Mouse (Mus musculus) urinary bladder, postnatal 0 days (tissue): ENCODE measurements around the gene Mrps15. TPM values are rescaled to one million over a fixed set of nuclear protein-coding genes. Genes with fewer than 3 reads are reported as not detected.

Experiments used
- polyA plus RNA-seq: library from polyadenylated mRNA; unstranded; fragments of >200 nt; fragmentation: Nextera tagmentation; extraction: Ambion mirVana; gene quantifications from 2 replicates; pipeline ENCODE4 v1.2.1, GENCODE M21; 2015

Mrps15 gene
- 83.3 and 95.8 TPM in 2 replicates for polyA plus RNA-seq

DNA sequence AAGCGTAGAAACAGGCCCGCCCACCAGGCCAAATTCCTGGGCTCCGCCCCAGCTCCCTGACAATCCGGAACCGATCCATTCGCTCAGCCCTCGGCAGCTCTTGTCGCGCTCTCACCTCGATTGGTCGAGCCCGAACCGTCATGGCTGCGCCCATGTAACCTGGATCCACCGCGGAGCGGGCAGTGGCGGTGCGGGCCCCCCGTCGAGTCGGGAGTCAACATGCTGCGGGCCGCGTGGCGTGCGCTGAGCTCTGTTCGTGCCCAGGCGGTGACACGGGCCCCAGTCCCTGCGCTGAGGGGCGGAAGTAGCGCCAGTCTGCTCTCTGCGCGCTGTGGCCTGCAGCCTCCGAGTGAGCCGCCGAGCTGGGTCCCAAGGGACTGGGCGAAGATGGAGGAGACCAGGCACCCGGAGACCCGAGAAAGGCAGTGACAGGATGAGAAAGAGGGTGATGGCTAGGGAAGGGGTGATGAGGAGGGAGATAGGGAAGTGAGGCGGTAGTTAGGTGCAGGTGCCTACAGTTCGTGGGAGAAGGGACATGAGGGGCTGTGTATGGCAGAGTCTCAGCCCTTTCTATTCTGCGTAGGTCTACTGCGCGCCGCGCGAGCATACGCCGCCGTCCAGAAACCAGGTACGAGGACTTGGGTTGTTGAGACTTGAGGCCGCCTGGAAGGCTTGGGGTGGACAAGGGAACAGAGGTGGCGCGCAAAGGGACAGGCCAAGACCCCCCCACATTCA is at the start of gene Mrps15:
Mrps15 (plus strand) TSS at position 75 of the 735 bp plus-strand sequence.

GRCm38 (mm10) chr4:126024303-126024900 is 22.3 kb upstream of the Mrps15 start, which contains the start of gene Csf3r:
TSS of gene Csf3r (plus strand) at chr4:126024550.

GRCm38 (mm10) chr4:126058134-126058996 is 11.6 kb downstream of the Mrps15 start, which contains the start of gene Oscp1:
TSS of gene Oscp1 (plus strand) at chr4:126058565.

GRCm38 (mm10) chr4:126096464-126097111 is 49.9 kb downstream of the Mrps15 start, which contains the start of gene Lsm10:
TSS of gene Lsm10 (plus strand) at chr4:126096623.

GRCm38 (mm10) chr4:126103590-126104068 is 56.9 kb downstream of the Mrps15 start, which contains the start of gene Stk40:
TSS of gene Stk40 (plus strand) at chr4:126103957.

Other genes starting within 250 kb of the Mrps15 start
- gene Csf3r, start 22.4 kb upstream of the Mrps15 start, polyA plus RNA-seq, result 0.43 and 3.8 TPM in 2 replicates
- gene Oscp1, start 11.6 kb downstream of the Mrps15 start, polyA plus RNA-seq, result 5.0 and 6.0 TPM in 2 replicates
- gene Lsm10, start 49.7 kb downstream of the Mrps15 start, polyA plus RNA-seq, result 47.5 and 48.7 TPM in 2 replicates
- gene Stk40, start 57.0 kb downstream of the Mrps15 start, polyA plus RNA-seq, result 33.5 and 41.6 TPM in 2 replicates
- 58.3 and 65.5 TPM in 2 replicates for gene Eva1b, start 100.8 kb downstream of the Mrps15 start, polyA plus RNA-seq
- 8.4 and 12.0 TPM in 2 replicates for gene Sh3d21, start 116.6 kb downstream of the Mrps15 start, polyA plus RNA-seq
- 91.8 and 105 TPM in 2 replicates for gene Thrap3, start 155.8 kb downstream of the Mrps15 start, polyA plus RNA-seq
- gene Map7d1, start 209.4 kb downstream of the Mrps15 start, polyA plus RNA-seq, result 26.5 and 29.6 TPM in 2 replicates
- 79.0 and 81.2 TPM in 2 replicates for gene Trappc3, start 215.4 kb downstream of the Mrps15 start, polyA plus RNA-seq
- 13.7 and 23.0 TPM in 2 replicates for gene Col8a2, start 239.9 kb downstream of the Mrps15 start, polyA plus RNA-seq